Mouse (Mus musculus) neural tube, embryonic 15.5 days (tissue): ENCODE data around the gene Pde6c. TPM values are rescaled to one million over a fixed set of nuclear protein-coding genes. Genes with fewer than 3 reads are reported as not detected.

Experiments used
- ATAC-seq: fragments of 200-750 bp; cut with Nextera tagmentation; 2 replicates; pipeline ENCODE4 v1.8.0; 2017; ENCODE audit warnings: mild to moderate bottlenecking, moderate TSS enrichment, moderate library complexity; ENCODE audit not compliant: low FRiP score
- H3K27ac ChIP-seq: fragments of 300-500 bp; sonication (generic); replicated peaks from 2 replicates; pipeline ENCODE4 v1.5.1; 2015; ENCODE audit warnings: mild to moderate bottlenecking, inconsistent platforms
- H3K27me3 ChIP-seq: fragments of 300-500 bp; sonication (generic); replicated peaks from 2 replicates; pipeline ENCODE4 v1.6.1; 2015; ENCODE audit warnings: inconsistent platforms
- H3K36me3 ChIP-seq: fragments of 300-500 bp; sonication (generic); 2 replicates; pipeline ENCODE4 v1.6.1; 2015; ENCODE audit warnings: inconsistent platforms
- H3K4me1 ChIP-seq: fragments of 300-500 bp; sonication (generic); 2 replicates; pipeline ENCODE4 v1.6.1; 2015; ENCODE audit warnings: inconsistent platforms
- H3K4me2 ChIP-seq: fragments of 300-500 bp; sonication (generic); 2 replicates; pipeline ENCODE4 v1.6.1; 2015; ENCODE audit warnings: inconsistent platforms, mild to moderate bottlenecking, moderate library complexity
- H3K4me3 ChIP-seq: fragments of 300-500 bp; sonication (generic); replicated peaks from 2 replicates; pipeline ENCODE4 v1.5.1; 2015; ENCODE audit warnings: mild to moderate bottlenecking, inconsistent platforms
- H3K9ac ChIP-seq: fragments of 300-500 bp; sonication (generic); replicated peaks from 2 replicates; pipeline ENCODE4 v1.6.1; 2015; ENCODE audit warnings: mild to moderate bottlenecking, inconsistent platforms
- H3K9me3 ChIP-seq: fragments of 300-500 bp; sonication (generic); replicated peaks from 2 replicates; pipeline ENCODE4 v1.6.1; 2016; ENCODE audit warnings: inconsistent platforms
- WGBS: fragments of 180-500 bp; shearing (Covaris S2); methylation state at CpG from one replicate; pipeline ENCODE4 v1.1.7; 2015; ENCODE audit warnings: mixed read lengths; 5-methylcytosine and 5-hydroxymethylcytosine counted together
- polyA plus RNA-seq: library from polyadenylated mRNA; unstranded; fragments of >200 nt; fragmentation: Nextera tagmentation; extraction: Ambion mirVana; gene quantifications from 2 replicates; pipeline ENCODE4 v1.2.1, GENCODE M21; 2015

The Pde6c gene
- polyA plus RNA-seq, result not detected in 2 replicates

GRCm38 (mm10) chr19:38132481-38132880 is at the start of gene Pde6c:
Pde6c (plus strand) TSS chr19:38132781.
- Histone ChIP-seq H3K4me3 (no peak within 1 kb of the TSS), H3K4me2 (no peak within 1 kb of the TSS), H3K9me3 (no peaks in the 10 kb centered on the region), H3K27ac (no peak within 1 kb of the TSS), H3K27me3 (no peaks in the 10 kb centered on the region), H3K4me1 (no peaks in the 10 kb centered on the region), H3K36me3 (no peaks in the 10 kb centered on the region), H3K9ac (no peak within 1 kb of the TSS)
- no peak for ATAC-seq
- 86% methylated on average over 6 of the region's 6 CpGs for WGBS

GRCm38 (mm10) chr19:38082931-38083525 is 49.6 kb upstream of the Pde6c start:
- 67% methylated on average over 5 of the region's 5 CpGs for WGBS
- H3K4me3 ChIP-seq, result no peak overlapping the region
- no peak overlapping the region for H3K27ac ChIP-seq
- no peak for ATAC-seq
- no peaks in the 10 kb centered on the region for H3K36me3 ChIP-seq
- H3K4me1 ChIP-seq, result peaks cover 9% of the 10 kb centered on the region
- H3K4me2 ChIP-seq, result no peak overlapping the region
- H3K9me3 ChIP-seq, result no peaks in the 10 kb centered on the region
- no peak overlapping the region for H3K9ac ChIP-seq
- H3K27me3 ChIP-seq, result no peaks in the 10 kb centered on the region

DNA sequence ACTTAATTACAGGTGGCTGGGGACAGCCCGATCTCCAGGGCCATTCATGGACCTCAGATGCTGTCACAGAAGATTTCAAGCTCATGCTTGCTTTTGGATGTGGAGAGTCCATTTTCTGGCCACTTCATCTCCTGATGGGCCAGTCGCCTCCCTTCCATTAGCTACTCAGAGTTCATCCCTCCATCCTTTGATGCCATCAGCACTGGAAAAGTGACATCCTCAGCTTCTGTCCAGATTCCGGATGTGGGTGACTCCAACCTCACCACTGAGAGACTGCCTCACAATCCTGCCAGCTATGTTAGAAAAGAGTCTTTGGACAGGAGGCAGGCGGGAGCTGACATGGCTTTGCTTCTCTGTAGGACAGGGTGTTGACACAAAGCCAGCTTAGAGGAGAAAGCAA is 46.7 kb upstream of the Pde6c start:
- Histone ChIP-seq H3K9ac (no peak overlapping the region), H3K4me2 (no peak overlapping the region), H3K9me3 (no peaks in the 10 kb centered on the region), H3K36me3 (no peaks in the 10 kb centered on the region), H3K4me3 (no peak overlapping the region), H3K27ac (no peak overlapping the region), H3K27me3 (no peaks in the 10 kb centered on the region), H3K4me1 (peaks cover 9% of the 10 kb centered on the region)
- 94% methylated on average over 4 of the region's 4 CpGs for WGBS
- no peak for ATAC-seq

DNA sequence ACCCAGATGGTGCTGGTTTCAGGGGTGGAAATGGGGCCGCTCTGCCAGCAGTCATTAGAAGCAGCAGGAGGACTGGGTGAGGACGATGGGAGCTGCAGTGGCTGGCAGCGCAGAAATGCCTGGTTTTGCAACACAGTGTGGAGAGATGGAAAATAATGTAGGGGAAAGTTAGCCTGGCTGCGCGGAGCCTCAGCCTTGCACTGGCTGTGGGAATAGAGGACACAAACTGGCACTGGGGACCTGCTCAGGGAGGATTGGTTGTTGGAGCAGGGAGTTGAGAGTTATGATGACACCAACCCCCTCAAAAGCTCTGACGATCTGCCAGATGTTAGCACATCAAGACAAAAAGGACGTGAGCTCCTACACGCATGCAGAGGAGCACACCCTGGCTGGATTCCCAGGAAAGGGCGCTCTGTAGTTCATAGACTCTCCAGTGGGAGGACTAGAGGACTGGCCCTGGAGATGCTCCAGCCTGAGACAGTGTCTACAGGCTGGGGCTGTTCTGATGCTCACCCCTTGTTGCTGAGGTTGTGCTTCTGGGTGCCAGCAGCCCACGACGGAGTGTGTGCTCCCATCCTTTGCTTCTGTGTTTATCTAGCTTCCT is 45.5 kb upstream of the Pde6c start:
- Histone ChIP-seq H3K27ac (no peak overlapping the region), H3K9ac (no peak overlapping the region), H3K36me3 (no peaks in the 10 kb centered on the region), H3K4me2 (peak overlapping the region; percentile 25), H3K9me3 (no peaks in the 10 kb centered on the region), H3K27me3 (no peaks in the 10 kb centered on the region), H3K4me1 (peaks cover 9% of the 10 kb centered on the region), H3K4me3 (no peak overlapping the region)
- ATAC-seq, result peak; percentile 89
- 53% methylated on average over 11 of the region's 11 CpGs for WGBS

- Histone ChIP-seq H3K9me3 (no peaks in the 10 kb centered on the region), H3K4me3 (no peak overlapping the region), H3K9ac (no peak overlapping the region), H3K27ac (no peak overlapping the region), H3K4me1 (peaks cover 9% of the 10 kb centered on the region), H3K36me3 (no peaks in the 10 kb centered on the region), H3K27me3 (no peaks in the 10 kb centered on the region), H3K4me2 (no peak overlapping the region)
- no peak for ATAC-seq
- WGBS, result 88% methylated on average over 8 of the region's 8 CpGs
Observed at GRCm38 (mm10) chr19:38089358-38089757, 43.2 kb upstream of the Pde6c start.

DNA sequence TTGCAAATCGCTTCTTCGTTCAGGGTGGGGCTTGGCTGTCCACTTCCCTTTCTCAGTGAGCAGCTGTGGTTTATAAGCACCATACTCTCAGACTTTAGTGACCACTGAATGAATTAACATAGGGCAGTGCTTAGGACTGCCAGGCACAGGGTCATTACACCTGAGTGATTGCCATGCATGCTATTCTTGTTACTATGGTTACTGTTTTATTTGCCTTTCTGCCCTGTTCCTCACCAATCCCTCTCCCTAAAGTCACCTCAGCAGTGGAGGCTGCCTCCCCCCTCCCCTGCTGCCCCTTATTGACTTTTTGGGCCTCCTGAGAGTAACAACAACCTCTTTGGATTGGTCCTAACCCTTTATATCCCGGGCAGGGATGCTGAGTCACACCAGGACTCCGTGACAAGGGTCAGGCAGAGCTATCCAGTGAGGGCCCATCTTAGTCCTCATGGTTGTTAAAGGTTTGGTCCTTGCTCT is 41.0 kb upstream of the Pde6c start:
- H3K27ac ChIP-seq, result no peak overlapping the region
- no peak overlapping the region for H3K4me3 ChIP-seq
- H3K9ac ChIP-seq, result no peak overlapping the region
- H3K27me3 ChIP-seq, result peaks cover 12% of the 10 kb centered on the region
- WGBS, result 15% methylated on average over 4 of the region's 4 CpGs
- no peak overlapping the region for H3K4me2 ChIP-seq
- ATAC-seq, result no peak
- H3K9me3 ChIP-seq, result no peaks in the 10 kb centered on the region
- H3K4me1 ChIP-seq, result peaks cover 9% of the 10 kb centered on the region
- H3K36me3 ChIP-seq, result no peaks in the 10 kb centered on the region

- H3K4me2 ChIP-seq, result no peak overlapping the region
- H3K27me3 ChIP-seq, result peaks cover 40% of the 10 kb centered on the region
- no peak overlapping the region for H3K9ac ChIP-seq
- ATAC-seq, result no peak
- H3K36me3 ChIP-seq, result no peaks in the 10 kb centered on the region
- no peak overlapping the region for H3K27ac ChIP-seq
- no peaks in the 10 kb centered on the region for H3K9me3 ChIP-seq
- peaks cover 12% of the 10 kb centered on the region for H3K4me1 ChIP-seq
- 18% methylated on average over 4 of the region's 4 CpGs for WGBS
- no peak overlapping the region for H3K4me3 ChIP-seq
Observed at GRCm38 (mm10) chr19:38096231-38096630, 36.4 kb upstream of the Pde6c start.

GRCm38 (mm10) chr19:38096858-38097758 is 35.5 kb upstream of the Pde6c start, which contains the start of gene Ffar4:
Ffar4 (plus strand) TSS chr19:38097071.
- Histone ChIP-seq H3K27me3 (peaks cover 40% of the 10 kb centered on the region), H3K4me3 (peak within 1 kb of the TSS; percentile 39), H3K27ac (no peak within 1 kb of the TSS), H3K4me2 (peak within 1 kb of the TSS; percentile 74), H3K9ac (peak within 1 kb of the TSS; percentile 18; the same call in 1 of the 2 replicates), H3K36me3 (no peaks in the 10 kb centered on the region), H3K9me3 (no peaks in the 10 kb centered on the region), H3K4me1 (peaks cover 12% of the 10 kb centered on the region)
- WGBS, result under 1% methylated on average over 77 of the region's 77 CpGs
- peak; percentile 43; the same call in 1 of the 2 replicates for ATAC-seq

DNA sequence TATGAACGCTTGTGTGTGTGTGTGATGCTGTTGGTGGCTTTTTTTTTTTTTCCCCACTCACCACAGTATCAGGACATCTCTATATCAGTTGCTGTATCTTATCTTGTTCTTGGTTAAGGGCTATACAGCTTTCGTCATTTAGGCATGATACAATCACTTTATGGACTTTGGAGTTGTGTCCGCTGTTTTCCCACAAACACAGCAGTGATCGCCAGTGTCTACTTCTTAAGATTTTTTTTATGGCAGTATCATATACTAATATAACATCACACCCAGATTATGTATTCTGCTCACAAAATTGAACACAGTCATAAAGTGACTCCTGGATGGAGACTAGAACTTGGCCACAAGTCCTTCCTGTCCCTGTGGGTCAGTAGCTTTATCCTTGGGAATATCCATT is 24.7 kb upstream of the Pde6c start:
- Histone ChIP-seq H3K4me2 (no peak overlapping the region), H3K4me1 (no peaks in the 10 kb centered on the region), H3K27ac (no peak overlapping the region), H3K4me3 (no peak overlapping the region), H3K36me3 (no peaks in the 10 kb centered on the region), H3K27me3 (no peaks in the 10 kb centered on the region), H3K9me3 (no peaks in the 10 kb centered on the region), H3K9ac (no peak overlapping the region)
- WGBS, result 91% methylated on average over 4 of the region's 4 CpGs
- ATAC-seq, result no peak

- H3K36me3 ChIP-seq, result no peaks in the 10 kb centered on the region
- no peak for ATAC-seq
- no peak overlapping the region for H3K9ac ChIP-seq
- H3K9me3 ChIP-seq, result no peaks in the 10 kb centered on the region
- H3K4me2 ChIP-seq, result no peak overlapping the region
- no peak overlapping the region for H3K27ac ChIP-seq
- no peaks in the 10 kb centered on the region for H3K27me3 ChIP-seq
- H3K4me3 ChIP-seq, result no peak overlapping the region
- 92% methylated on average over 15 of the region's 15 CpGs for WGBS
- no peaks in the 10 kb centered on the region for H3K4me1 ChIP-seq
Observed at GRCm38 (mm10) chr19:38109506-38110242, 22.9 kb upstream of the Pde6c start.

DNA sequence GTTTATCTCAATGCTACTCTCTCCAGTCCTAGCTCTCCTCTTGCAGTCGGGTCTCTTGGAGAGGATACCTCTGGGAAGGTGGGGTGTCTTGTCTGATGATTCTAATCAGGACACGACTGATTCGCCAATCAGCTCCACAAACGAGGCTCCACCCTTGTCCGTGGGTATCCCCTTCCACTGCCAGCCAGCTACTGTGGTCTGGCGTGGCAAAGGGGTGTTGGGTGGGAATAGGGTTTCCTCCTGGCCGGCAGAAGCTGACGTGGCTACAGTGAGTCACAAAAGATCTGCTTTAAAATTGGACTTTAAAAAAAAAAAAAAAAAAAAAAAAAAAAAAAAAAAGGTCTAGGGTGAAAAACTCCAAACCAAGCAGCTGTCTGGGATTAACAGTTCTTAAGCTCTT is 21.5 kb upstream of the Pde6c start:
- Histone ChIP-seq H3K9ac (no peak overlapping the region), H3K4me1 (no peaks in the 10 kb centered on the region), H3K36me3 (no peaks in the 10 kb centered on the region), H3K27ac (no peak overlapping the region), H3K9me3 (no peaks in the 10 kb centered on the region), H3K4me3 (no peak overlapping the region), H3K27me3 (no peaks in the 10 kb centered on the region), H3K4me2 (no peak overlapping the region)
- ATAC-seq, result no peak
- 87% methylated on average over 8 of the region's 8 CpGs for WGBS
